Mouse (Mus musculus) pancreas, adult 10 weeks (tissue): Measurements from ENCODE around the gene Tyk2. TPM values are rescaled to one million over a fixed set of nuclear protein-coding genes. Genes with fewer than 3 reads are reported as not detected.

ENCODE experiments used
- polyA plus RNA-seq: library from polyadenylated mRNA; stranded (reverse); fragments of 350-450 nt; fragmentation: Illumina TruSeq; extraction: RNeasy Lipid Tissue Mini Kit (QIAGEN cat#74804); gene quantifications from one replicate; pipeline ENCODE4 v1.2.3, GENCODE M21; 2015; ENCODE audit warnings: low read depth, low replicate concordance; ENCODE audit not compliant: insufficient read depth

Gene Tyk2
- 6.1 TPM for polyA plus RNA-seq

GRCm38 (mm10) chr9:21131059-21131956, at the start of gene Tyk2:
Gene Tyk2, minus strand, starts transcription at chr9:21131243.

GRCm38 (mm10) chr9:21165041-21165951, 34.3 kb upstream of the Tyk2 start, which contains the start of gene Pde4a:
Gene Pde4a, plus strand, starts transcription at chr9:21165714.

DNA sequence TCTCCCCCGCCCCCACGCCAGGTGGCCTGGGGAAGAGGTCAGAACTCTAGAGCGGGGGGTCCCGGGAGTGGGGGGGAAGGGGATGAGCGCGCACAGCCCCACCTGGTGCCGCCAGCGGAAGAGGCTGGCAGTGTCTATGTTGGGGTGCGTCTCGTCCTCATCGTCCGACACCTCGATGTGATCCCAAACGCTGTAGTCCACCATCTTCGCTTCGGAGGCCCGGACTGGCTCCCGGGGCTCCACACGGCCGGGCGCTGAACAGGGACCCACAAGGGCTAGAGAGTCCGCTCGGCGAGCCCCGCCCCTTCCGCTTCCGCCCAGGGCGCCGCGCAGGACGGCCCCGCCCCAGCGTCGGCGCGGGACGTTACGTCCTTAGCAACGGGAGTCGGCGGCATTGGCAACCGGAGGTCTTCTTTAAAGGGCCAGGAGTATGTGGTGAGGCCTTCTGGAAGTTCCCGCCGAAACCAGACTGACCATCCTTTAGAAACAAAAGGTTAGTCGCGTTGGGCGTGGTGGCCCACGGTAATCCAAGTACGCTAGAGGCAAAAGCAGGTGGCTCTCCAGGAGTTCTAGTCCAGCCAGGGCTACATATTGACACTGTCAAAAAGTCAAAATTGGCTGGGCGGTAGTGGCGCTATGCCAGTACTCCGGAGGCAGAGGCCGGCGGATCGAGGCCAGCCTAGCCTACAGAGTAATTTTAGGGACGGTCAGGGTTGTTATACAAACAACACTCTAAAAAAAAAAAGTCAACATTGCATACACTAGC, 18.8 kb upstream of the Tyk2 start, which contains the start of gene Cdc37:
Gene Cdc37 (minus strand): TSS at position 329 of the 766 bp plus-strand sequence.

DNA sequence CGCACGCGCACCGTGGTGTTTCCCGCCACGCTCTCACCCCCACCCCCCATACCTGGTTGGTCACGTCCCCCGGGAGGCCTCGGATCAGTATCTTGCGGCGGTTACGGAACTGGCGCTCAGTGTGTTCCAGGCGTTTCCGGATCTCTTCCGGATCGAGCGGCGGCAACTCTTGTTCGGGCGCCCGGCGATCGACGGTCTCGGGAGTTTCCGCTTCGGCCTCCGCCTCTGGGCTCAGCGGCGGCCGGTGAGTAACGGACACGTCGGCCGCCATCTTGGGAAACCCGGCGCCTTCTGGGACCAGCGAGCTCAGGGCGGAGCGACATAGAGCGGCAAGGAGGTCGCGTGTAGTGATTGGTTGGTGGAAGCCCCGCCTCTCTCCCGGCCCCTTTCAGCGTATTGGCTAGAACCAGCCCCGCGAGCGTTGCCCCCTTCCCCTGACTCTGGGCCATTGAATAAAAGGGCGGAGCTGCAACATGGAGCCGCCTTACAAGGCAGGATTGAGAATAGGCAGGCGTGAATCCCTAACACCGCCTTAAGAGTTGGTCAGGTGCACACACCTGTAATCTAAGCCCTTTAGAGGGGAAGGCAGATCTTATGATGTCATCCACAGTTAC, 39.2 kb downstream of the Tyk2 start, which contains the start of the genes Gm38431 and Raver1:
Gene Gm38431 (minus strand): TSS at position 291 of the 614 bp plus-strand sequence.
Gene Raver1 (minus strand): TSS at position 302 of the 614 bp plus-strand sequence.

GRCm38 (mm10) chr9:21073044-21073840, 57.8 kb downstream of the Tyk2 start, which contains the start of the genes Gm49373 and Fdx1l:
Gene Gm49373, minus strand, starts transcription at chr9:21073096.
Gene Fdx1l, minus strand, starts transcription at chr9:21073614.

GRCm38 (mm10) chr9:21067006-21067684, 63.9 kb downstream of the Tyk2 start, which contains the start of gene Zglp1:
Gene Zglp1, minus strand, starts transcription at chr9:21067093.

Other genes with a start within 250 kb of the Tyk2 start
- gene Ppan, start 243.1 kb downstream of the Tyk2 start, polyA plus RNA-seq, result 21.0 TPM
- gene Eif3g, start 232.6 kb downstream of the Tyk2 start, polyA plus RNA-seq, result 46.1 TPM
- gene Dnmt1, start 171.4 kb downstream of the Tyk2 start, polyA plus RNA-seq, result 4.3 TPM
- gene S1pr2, start 154.5 kb downstream of the Tyk2 start, polyA plus RNA-seq, result 3.5 TPM
- gene Mrpl4, start 128.5 kb downstream of the Tyk2 start, polyA plus RNA-seq, result 13.8 TPM
- 7.2 TPM for gene Icam1, start 115.3 kb downstream of the Tyk2 start, polyA plus RNA-seq
- not detected for gene Icam4, start 101.9 kb downstream of the Tyk2 start, polyA plus RNA-seq
- gene Icam5, start 99.2 kb downstream of the Tyk2 start, polyA plus RNA-seq, result not detected
- not detected for gene Zglp1, start 64.2 kb downstream of the Tyk2 start, polyA plus RNA-seq
- 0.74 TPM for gene Gm49373, start 58.1 kb downstream of the Tyk2 start, polyA plus RNA-seq
- 12.7 TPM for gene Fdx1l, start 57.6 kb downstream of the Tyk2 start, polyA plus RNA-seq
- gene Gm38431, start 39.2 kb downstream of the Tyk2 start, polyA plus RNA-seq, result 4.2 TPM
- gene Raver1, start 39.2 kb downstream of the Tyk2 start, polyA plus RNA-seq, result 4.9 TPM
- gene Cdc37, start 18.7 kb upstream of the Tyk2 start, polyA plus RNA-seq, result 23.2 TPM
- 12.9 TPM for gene Pde4a, start 34.5 kb upstream of the Tyk2 start, polyA plus RNA-seq
- 10.2 TPM for gene Keap1, start 108.1 kb upstream of the Tyk2 start, polyA plus RNA-seq
- not detected for gene S1pr5, start 117.2 kb upstream of the Tyk2 start, polyA plus RNA-seq
- gene Atg4d, start 134.1 kb upstream of the Tyk2 start, polyA plus RNA-seq, result 5.9 TPM
- 14.5 TPM for gene Kri1, start 156.7 kb upstream of the Tyk2 start, polyA plus RNA-seq
- gene Cdkn2d, start 160.2 kb upstream of the Tyk2 start, polyA plus RNA-seq, result 5.5 TPM
- gene Ap1m2, start 181.1 kb upstream of the Tyk2 start, polyA plus RNA-seq, result 11.4 TPM
- gene Slc44a2, start 189.5 kb upstream of the Tyk2 start, polyA plus RNA-seq, result 16.7 TPM
- 18.0 TPM for gene Ilf3, start 236.6 kb upstream of the Tyk2 start, polyA plus RNA-seq